Mouse (Mus musculus) bone marrow macrophage, adult 2 months (primary cell): Measurements from ENCODE around the gene Socs4.

Experiments used
- CTCF ChIP-seq: IDR thresholded peaks from 2 replicates; pipeline ENCODE4 v1.5.1; 2012; ENCODE audit warnings: low read depth, mild to moderate bottlenecking, low read length, moderate library complexity
- POLR2A ChIP-seq: IDR thresholded peaks from 2 replicates; pipeline ENCODE4 v1.6.1; 2012; ENCODE audit warnings: mild to moderate bottlenecking, low read depth, low read length, borderline replicate concordance

GRCm38 (mm10) chr14:47331920-47332319 is 55.2 kb downstream of the Socs4 start:
- TF ChIP-seq POLR2A (no peak), CTCF (no peak)
